Mouse (Mus musculus): ENCODE measurements around the gene Zbtb4.

Gene Zbtb4

DNA sequence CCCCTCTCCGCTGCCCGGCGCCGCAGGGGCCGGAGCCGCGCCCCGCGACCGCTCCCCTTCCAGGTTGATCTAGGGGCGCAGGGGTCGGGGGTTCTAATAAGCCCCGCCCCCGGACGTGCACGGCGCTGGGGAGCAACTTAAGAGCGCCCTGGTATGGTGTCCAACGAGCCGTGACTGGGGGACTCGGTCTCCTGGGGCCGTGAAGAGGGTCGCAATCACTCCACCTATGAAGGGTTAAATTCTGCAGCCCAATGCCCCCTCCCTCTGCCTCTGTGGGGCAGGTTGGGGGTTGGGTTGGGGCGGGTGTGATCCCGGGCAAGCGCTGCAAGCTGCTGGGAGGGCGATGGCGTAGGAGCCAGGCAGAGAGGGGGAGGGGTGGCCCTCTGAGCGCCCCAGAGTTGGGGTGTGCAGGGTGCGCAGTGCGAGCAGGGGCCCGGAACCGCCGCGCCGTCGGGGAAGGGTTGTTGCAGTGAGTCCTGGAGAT, 456 bp downstream of the Zbtb4 start:
- no peak for DNase-seq (ENCODE audit: low spot score)

DNA sequence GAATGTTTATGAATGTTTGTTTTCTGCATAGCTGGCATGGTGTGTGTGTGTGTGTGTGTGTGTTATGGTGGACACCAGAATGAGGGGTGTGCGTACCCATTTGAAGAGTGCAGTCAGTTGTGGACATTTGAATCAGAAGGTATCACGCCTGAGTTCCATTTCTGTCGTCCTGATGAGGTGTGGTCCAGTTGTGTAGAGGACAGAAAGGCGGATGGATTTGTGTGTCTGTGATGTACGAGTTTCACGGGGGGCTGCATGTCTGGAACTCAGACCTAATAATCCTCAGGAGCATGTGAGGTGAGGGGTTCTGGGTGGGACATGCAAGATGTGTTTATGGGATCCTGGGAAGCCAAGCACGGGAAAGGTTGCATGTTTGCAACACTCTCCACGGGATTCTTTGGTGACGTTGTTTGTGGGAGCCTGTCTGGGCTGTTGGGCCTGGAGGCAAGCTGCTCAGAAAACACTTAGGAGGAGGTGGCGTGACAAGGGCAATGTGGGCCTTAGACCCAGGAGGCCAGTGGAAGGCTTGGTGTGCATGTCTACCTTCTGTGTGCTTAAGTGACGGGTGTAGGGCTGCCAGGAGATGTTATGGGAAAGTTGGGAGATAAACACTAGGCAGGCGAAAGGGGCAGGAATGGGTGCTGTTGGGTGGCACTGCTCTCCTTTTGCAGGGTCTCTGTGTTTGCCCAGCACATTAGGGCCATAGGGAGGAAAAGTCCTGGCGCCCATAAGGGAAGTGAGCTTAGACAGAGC, 1.3 kb downstream of the Zbtb4 start:
- no peak for DNase-seq (ENCODE audit: low spot score)

DNA sequence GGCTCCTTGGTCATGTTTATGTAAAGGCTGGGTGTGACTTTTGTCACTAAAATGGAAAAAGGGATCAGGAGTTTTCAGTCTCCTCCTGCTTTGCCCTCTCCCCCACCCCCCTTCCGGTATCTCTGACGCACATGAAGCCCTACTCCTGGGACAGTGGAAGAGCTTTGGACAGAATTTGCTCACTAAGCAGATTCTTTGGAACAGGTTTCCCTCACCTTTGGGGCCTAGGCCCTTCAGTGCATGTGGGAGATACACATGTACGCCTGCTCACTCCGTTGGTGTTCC, 1.9 kb downstream of the Zbtb4 start:
- DNase-seq (ENCODE audit: low spot score): no peak

DNA sequence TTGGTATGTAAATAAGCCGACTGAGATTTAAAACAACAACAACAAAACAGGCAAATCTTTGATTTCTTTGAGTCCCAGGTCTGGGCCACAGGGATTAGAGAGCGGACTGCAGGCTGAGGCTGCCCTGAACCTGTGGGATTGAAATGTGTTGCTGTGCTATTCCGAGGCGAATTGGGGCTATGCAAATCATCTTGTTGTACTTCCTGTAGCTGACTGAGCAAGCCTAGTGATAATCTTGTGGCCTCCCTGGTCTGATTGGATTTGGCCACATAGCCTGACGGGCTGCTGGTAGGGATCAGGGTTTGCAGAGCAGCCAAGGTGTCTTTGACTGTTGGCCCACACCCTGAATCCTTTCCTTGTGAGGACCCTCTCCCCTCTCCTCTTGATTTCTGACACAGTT, 9.2 kb downstream of the Zbtb4 start:
- DNase-seq (ENCODE audit: low spot score): no peak

DNA sequence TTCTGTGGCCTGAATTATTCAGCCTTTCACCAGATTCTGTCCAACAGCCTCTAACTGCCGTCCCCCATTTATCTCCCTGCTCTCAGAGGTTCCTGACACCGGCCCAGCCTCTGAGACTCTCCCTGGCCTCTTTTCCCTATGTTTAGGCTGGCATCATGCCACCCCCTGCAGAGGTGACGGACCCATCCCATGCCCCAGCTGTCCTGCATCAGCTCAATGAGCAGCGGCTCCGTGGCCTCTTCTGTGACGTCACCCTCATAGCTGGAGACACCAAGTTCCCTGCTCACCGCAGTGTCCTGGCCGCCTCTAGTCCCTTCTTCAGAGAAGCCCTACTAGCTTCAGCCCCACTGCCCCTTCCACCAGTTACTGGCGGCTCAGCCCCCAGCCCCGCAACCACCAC, 10.0 kb downstream of the Zbtb4 start:
- DNase-seq (ENCODE audit: low spot score): no peak

DNA sequence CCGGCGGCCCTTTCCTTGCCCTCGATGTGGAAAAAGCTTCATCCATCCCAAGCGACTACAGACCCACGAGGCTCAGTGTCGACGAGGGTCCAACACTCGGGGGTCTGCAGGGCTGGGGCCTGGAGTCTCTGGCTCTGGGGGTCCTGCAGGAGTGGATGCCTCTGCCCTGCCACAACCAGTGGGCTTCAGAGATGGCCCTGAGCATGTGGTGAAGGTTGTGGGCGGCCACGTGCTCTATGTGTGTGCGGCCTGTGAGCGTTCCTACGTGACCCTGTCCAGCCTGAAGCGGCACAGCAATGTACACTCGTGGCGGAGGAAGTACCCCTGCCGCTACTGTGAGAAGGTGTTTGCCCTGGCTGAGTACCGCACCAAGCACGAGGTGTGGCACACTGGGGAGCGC, 10.8 kb downstream of the Zbtb4 start:
- no peak for DNase-seq (ENCODE audit: low spot score)

DNA sequence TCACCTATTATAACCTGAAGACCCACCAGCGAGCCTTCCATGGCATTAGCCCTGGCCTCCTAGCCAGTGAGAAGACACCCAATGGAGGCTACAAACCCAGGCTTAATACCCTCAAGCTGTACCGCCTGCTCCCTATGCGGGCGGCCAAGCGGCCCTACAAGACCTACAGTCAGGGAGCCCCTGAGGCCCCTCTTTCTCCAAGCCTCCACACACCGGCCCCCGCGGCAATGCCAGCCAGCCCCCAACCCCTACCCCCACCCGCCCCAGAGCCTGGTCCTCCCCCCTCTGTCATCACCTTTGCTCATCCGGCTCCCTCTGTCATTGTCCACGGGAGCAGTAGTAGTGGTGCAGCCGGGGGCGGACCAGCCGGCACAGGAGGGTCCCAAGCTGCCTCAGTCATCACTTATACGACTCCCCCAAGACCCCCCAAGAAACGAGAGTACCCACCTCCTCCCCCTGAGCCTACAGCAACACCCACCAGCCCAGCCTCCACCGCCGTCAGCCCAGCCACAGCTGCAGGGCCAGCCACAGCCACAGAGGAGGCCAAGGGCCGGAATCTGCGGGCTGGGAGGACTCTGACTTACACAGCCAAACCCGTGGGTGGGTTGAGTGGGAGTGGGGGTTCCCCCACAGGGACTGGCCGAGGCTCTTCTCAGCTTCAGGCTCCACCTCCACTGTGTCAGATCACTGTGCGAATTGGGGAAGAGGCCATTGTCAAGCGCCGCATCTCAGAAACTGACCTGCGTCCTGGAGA, 12.0 kb downstream of the Zbtb4 start:
- DNase-seq (ENCODE audit: low spot score): no peak

DNA sequence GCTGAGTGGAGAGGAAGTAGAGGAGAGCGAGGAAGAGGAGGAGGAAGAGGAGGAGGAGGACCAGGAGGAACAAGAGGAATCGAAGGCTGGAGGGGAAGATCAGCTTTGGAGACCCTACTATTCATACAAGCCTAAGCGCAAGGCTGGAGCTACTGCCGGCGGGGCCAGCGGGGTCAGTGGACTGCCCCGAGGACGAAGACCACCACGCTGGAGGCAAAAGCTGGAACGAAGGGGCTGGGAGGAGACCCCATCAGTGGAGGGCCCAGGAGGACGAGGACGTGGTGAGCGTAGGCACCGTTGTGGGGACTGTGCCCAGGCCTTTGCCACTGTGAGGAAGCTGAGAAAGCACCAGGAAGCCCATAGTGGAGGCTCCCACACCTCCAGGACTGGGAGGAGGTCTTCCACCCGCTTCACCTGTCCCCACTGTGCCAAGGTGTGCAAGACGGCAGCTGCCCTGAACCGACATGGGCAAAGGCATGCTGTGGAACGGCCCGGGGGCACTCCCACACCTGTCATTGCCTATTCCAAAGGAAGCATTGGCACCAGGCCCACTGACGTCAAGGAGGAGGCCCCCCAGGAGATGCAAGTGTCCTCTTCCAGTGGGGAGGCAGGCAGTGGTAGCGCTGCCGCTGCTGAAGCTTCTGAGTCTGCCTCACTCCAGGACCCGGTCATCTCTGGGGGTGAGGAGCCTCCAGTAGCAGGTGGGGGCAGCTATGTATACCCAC, 12.7 kb downstream of the Zbtb4 start:
- DNase-seq (ENCODE audit: low spot score): no peak

DNA sequence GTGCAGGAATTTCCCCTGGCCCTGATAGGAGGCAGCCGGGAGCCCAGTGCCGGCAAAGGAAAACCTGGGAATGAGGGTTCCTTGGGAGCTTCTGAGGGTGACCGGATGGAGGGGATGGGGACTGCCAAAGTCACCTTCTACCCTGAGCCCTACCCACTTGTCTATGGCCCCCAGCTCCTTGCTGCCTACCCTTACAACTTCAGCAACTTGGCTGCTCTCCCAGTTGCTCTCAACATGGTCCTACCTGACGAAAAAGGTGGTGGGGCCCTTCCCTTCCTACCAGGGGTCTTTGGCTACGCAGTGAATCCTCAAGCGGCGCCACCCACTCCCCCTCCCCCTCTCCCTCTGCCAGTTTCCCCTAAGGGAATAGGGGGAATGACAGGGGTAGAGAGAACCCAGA, 13.3 kb downstream of the Zbtb4 start:
- no peak for DNase-seq (ENCODE audit: low spot score)

DNA sequence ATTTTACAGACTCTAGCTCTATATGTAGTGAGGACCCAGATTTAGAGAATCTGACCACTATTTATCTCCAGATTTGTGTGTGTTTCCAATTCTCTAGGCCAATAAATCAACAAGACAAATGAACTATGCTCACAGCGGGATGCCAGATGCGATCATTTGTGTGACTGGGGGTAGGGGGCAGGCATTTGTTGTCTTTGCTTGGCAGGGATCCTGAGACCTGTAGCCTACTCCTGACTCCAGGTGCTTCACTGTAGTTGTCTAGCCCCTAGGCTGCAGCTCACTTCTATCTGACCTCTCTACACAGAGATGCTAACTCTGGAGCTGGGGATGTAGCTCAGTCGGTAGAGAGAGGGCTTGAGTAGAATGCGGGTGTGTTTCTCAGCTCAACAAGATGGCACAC, 16.1 kb downstream of the Zbtb4 start:
- DNase-seq (ENCODE audit: low spot score): no peak

DNA sequence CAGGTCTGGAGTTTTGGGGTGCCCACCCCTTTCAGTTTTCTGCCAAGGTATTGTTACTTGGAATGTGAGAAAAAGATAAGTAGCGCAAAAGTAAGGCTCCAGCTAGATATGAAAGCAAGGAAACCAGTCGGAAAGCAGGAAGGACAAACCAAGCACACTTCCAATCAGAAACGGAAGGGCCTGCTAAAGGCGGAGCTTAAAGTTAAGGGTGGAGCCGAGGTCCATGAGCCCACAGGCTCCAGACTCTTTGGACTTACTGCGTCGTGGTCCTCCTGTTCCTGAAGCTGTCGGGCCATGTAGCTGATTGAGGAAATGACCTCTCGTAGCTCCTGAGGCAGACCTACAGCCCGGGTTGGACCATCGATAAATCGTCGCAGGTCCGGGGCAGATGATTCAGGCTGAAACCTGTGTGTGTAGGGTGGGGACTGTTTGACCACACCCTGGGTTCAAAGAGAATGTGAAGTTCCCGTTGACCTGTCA, 19.1 kb downstream of the Zbtb4 start:
- no peak for DNase-seq (ENCODE audit: low spot score)

DNA sequence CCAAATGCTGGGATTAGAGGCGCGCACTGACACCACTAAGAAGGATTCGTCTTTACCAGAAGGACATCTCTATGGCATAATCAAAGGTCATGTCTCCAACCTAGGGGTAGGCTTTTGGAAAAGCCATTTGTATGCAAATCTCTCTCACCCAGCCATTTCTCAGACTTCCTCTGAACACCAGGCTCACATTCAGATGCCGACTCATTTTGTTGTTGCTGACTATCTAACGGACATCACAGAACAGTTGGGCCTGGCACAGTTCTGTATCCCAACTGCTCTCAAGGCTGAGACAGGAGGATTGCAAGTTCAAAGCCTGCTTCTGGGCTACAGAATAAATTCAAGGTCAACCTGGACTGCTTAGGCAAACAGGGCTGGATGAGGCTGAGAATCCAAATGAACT, 21.6 kb downstream of the Zbtb4 start:
- DNase-seq (ENCODE audit: low spot score): no peak

DNA sequence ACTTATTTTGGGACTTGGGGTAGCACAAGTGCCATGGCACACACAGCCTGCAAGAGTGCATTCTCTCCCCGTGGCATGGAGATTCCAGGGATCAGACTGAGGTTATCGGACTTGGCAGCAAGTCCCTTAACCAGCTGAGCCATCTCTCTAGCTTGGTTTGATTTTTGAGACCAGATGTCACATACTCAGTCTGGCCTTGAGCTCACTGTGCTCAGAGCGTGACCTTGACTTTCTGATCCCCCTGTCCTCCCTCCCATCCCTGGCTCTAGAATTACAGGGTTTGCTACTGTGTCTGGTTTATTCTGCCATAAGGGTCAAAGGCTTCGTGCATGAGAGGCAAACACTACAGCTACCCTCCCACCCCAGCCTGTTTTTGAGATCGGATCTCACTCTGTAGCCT, 23.7 kb downstream of the Zbtb4 start:
- no peak for DNase-seq (ENCODE audit: low spot score)

DNA sequence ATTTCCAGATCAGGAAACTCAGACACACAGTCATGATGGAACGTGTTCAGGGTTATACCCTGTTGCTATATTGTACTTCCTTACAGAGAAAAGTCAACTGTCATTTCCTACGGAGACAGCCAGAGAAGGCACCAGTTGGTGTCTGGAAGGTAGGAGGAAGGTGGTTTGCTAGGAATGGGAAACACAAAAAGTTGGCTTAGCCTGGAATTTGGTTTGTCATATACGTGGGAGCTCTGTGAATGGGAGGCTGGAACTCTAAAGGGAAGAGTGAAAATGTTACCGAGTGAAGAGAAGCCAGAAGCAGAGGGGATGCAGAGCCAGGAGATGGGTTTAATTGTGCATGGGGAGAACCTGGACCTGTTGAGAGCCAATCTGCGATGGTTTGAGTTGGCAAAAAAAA, 25.7 kb downstream of the Zbtb4 start:
- DNase-seq (ENCODE audit: low spot score): no peak

DNA sequence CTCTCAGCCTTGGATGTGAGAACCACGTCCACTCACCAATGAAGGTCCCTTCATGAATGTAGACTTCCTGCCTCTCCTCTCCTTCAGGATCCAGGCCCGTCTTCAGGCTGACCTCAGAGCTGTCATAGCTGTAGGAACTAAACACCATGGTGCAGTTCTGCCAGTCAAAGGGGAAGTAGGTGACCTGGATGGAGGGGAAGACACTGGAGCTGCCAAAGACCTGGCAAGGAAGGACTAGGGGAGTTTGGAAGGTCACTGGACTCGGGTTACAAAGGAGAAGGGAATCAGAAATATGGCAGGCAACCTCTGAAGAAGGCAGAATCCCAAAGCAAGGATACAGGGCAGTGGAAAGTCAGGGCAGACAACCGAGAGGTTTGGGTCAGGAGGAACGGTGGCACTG, 27.7 kb downstream of the Zbtb4 start:
- no peak for DNase-seq (ENCODE audit: low spot score)

DNA sequence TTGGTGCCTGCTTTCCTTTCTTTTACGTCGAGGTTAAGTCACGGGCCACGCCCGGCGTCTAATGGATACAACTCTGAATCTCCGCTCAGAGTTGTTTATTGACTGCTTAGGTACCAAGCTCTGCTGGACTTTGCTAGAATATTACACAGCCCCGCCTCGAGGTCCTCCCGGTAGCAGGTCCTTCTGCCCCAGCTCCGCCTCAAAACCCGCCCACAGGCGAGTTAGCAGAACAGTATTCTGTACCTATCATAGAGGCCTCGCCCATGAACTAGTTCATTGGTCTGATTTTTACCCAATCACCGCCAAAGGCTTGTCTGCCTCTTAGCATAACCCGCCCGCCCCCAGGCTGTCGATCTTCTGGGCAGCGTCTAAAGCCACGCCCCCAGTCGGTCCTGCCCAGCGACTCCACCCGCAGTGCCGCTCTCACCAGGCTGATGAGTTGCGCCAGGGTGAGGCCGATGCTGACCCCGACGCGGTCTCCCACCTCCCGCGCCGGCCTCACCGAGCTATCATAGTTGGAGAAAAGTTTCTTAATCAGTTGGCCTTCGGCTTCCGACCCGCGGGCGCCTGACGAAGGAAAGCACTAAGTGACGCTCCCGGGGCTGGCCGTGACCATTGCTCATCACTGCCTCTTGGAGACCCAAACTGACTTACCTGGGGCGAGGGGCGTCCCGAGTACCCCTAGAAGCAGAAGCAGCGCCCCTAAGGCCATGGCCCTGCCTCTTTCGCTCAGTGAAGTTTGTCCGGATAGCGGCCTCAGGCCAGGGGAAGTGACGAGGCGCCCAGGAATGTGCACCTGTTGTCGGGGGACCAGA, 29.7 kb downstream of the Zbtb4 start, which contains the start of gene Chrnb1:
Gene Chrnb1 (minus strand): TSS at position 776 of the 815 bp plus-strand sequence.
- peak; percentile 81 for DNase-seq (ENCODE audit: low spot score)

DNA sequence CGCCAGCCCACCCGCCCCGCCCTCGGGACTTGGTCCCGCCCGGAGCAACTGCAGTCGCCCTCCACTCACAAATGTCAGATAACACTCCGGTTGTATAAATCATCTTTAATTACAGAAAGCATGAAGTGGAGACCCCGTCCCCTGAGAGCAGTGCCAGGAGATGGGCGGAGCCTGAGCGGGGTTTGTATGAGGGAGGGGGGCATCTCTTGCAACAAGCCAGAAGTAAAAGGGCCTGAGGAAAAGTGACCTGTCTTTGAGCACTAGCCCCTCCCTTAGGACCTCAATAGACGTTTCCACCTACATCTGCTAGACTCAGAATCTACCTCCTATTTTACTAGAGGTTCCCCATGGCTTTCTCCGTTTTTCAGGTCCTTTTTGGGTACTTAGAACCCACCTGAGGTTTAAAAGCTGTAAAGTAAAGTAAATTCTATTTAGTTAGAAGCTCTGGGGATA, 30.3 kb downstream of the Zbtb4 start:
- DNase-seq (ENCODE audit: low spot score): no peak

DNA sequence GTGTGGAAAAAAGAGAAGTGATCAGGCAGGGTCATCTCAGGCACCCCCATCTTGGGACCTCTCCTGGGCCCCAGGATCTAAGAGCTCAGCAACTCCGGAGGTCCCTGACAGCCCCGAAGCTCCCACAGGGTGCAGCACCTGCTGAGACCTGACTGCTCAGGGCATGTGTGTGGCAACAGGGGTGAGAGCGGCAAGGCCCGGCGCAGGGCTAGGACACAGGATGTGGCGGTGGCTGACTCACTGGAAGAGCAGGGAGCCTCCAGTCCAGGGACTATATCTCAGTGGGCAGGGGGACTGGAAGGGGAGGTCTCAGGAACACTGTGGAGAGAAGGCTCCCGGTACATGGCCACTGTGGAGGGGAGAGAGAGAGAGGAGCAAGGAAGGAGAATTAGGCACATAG, 32.2 kb downstream of the Zbtb4 start:
- DNase-seq (ENCODE audit: low spot score): no peak

DNA sequence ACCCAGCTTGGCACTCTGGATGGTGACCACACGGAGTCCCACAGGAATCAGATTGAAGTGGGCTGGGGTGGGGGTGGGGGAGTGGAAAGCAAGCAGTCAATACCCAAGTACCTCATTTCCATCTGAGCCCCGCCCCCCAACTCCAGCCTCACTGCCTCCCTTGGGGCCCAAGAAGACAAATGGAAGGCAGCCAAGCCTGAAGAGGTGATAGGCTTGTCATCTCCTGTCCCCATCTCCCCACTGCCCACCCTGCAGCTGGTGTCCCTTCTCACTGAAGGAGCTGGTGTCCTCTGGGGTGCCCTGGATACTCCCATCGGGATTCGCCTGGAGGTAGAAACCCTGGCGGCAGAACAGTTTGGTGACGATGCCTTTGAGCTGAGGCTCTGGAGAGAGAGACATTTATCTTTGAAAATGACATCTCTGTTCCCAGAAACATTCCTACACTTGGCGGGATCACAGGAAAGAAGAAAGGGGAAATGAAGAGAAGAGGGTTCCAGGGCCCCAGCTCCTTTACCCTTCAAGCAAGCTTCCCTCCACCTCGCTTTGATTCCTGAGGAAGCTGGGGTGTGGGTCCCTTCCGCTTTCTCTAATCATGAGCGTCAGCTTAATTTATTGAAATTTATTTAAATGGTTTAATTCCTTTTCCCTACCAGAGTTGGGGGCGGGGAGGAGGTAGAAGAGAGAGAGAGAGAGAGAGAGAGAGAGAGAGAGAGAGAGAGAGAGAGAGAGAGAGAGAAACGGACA, 33.9 kb downstream of the Zbtb4 start:
- DNase-seq (ENCODE audit: low spot score): no peak

DNA sequence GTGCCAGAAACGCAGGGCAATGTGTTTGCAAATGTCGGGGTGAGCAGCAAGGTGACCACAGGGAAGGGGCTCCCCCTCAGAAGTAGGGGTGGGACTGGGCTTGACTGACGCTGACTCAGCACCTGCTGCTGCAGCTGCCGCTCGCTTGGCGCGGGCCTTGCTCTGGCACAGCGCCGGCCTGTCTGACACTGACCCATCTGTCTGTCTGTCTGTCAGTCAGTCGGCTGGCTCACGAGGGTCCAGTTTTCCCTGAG, 34.4 kb downstream of the Zbtb4 start:
- no peak for DNase-seq (ENCODE audit: low spot score)

DNA sequence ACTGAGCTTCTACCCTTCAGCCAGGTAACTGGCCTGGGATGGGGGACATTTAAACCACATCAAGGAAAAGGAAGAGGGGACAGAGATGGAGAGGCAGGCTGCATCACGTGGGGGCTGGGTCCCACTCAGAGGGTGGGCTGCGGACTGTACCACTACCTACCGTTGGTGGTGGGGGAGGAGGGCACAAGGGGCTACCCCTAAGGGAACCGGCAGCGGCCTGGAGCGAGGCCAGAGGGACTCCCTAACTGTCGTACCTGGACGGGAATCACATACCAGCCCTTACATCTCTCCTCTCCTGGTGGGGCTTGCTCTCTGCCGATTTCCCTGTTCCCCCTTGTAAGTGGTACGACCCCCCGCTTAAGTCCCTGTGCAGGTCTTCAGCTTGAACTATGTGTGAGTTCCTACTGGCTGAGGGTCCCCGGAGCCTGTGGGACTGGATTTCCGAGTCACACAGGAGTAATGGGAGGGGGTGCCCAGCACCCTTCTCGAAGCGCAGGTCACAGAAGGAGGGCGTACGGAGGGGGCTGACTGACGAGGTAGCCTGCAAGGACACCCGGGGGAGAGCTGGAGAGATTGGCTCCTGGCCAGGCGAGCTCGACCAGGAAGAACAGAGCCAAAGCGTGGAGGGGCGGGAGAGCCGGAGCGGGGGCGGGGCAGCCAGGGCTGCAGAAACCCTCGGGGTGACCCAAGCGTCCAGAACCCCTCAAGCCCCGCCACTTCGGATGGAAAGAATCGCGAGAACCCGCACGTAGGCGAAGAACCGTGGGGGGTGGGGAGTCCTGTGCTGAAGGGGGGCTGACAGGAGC, 34.9 kb downstream of the Zbtb4 start:
- no peak for DNase-seq (ENCODE audit: low spot score)

Data from layer of hippocampus, adult 9-10 months (tissue).